Mouse (Mus musculus): ENCODE results near the gene Csnk1e.

DNA sequence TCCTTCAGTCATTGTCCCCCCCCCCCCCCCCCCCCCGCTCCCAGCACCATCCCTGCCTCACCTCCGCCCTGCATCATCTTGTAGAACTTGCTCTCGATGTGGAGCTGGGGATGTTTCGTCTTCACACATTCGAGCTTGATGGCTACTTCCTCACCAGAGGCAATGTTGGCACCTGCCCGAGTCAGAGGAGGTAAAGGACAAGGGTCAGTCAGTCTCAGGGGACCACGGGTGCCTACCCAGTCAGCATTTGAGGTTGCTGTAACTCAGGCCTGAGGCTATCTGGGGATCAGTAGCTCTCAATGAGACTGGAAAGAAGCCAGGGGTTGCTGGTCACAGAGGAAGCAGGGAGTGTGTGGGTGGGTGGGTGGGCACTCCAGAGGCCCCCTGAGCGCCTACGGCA is 25.4 kb downstream of the Csnk1e start:
- TF ChIP-seq GATA1 (IDR thresholded peaks at IDR 0.05; ENCODE audit: low read length) (no peak), TAL1 (IDR thresholded peaks at IDR 0.05; ENCODE audit: low read length) (no peak)

All from erythroblast, embryonic 14.5 days (primary cell).